Mouse (Mus musculus) stomach, postnatal 0 days (tissue): Measurements from ENCODE around the gene Alpk1.

ENCODE experiments used
- CTCF ChIP-seq: IDR thresholded peaks from 2 replicates; pipeline ENCODE4 v1.5.1; 2016; ENCODE audit warnings: antibody characterized with exemption, low read depth, mild to moderate bottlenecking, moderate library complexity
- EP300 ChIP-seq: optimal IDR thresholded peaks from 2 replicates; pipeline ENCODE3; 2016; ENCODE audit warnings: antibody characterized with exemption

DNA sequence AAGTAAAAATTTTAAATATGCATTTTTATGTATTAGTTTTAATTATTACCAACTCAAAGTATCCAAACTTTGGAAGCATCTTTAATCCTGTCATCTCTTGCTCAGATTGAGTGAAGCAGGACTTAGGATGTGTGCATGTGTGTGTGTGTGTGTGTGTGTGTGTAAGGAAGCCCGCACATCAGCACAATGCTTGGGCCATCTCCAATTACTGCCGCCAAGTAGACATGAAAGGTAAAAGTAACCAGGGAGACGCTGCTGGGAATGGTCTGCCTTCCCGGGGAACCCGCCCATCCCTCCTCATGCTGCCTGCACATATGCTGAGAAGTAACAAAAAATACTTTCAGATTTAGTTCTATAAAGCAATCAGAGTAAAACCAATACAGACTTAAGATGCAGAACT, 27.5 kb upstream of the Alpk1 start:
- no peak for TF ChIP-seq CTCF
- TF ChIP-seq EP300, result no peak
